In the genomic region with DNA sequence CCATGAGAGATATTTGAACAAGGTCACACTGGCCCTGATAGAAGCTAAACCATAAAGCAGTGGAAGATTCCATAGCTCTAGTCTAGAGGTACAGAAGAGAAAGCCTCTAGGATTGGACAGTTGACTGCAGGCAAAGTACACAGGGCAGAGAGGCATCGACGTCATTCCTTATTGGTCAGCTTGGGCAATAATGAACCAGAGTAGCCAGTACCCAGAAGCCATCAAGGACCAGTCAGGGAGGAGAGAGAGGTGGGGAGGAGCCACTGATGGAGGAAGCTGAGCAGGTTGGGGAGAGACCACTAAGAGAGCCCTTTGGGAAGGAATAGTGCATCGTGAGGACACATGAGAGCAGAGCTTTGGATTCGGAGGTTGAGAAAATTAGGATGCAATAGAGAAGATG, we compare ENCODE assay signal across 32 mouse cellular contexts. TPM values are rescaled to one million over a fixed set of nuclear protein-coding genes. Genes with fewer than 3 reads are reported as not detected.
DNase-seq lines count a peak whose midpoint lies in the region; ATAC-seq lines count a peak whose summit lies in the region.
"Had no signal": no experiment of that assay in that cellular context is flagged by ENCODE, and none has a peak within 500 bp of the region (broad histone marks: within the 10 kb centered on the region; RNA-seq: fewer than 3 reads in every experiment).

No protein-coding gene starts in this region.

- H3K4me3 ChIP-seq in midbrain, embryonic 15.5 days, result no peak overlapping the region
- H3K4me3 ChIP-seq: forebrain, embryonic 10.5 days; forebrain, embryonic 13.5 days; hindbrain, embryonic 12.5 days; hindbrain, embryonic 15.5 days had no signal

- no peak for DNase-seq in cerebellum, postnatal 4 days (ENCODE audit: low spot score in 2 of 2)
- DNase-seq in brain, adult 2 months (ENCODE audit: low read depth, low spot score), result peak; percentile 62
- peak; percentile 25 to 31 for DNase-seq in cerebellum, adult 18-20 months
- DNase-seq in cerebellum, adult 9-10 months, result peak; percentile 65
- DNase-seq in embryo, embryonic 9.5 days (ENCODE audit: extremely low spot score), result no peak
- DNase-seq: adrenal gland, postnatal 36 days; embryo, embryonic 11 days; gastrocnemius, postnatal 10 days; gastrocnemius, postnatal 36 days; heart, adult 11 months; kidney, adult 11 months; kidney, adult 8-10 months had no signal

- WGBS in midbrain, embryonic 15.5 days, result 84% methylated on average over 4 of the region's 4 CpGs

- H3K27me3 ChIP-seq in midbrain, embryonic 15.5 days (replicated peaks), result no peaks in the 10 kb centered on the region
- H3K27me3 ChIP-seq: forebrain, embryonic 13.5 days had no signal

- H3K36me3 ChIP-seq in midbrain, embryonic 15.5 days (replicated peaks), result no peaks in the 10 kb centered on the region
- H3K36me3 ChIP-seq: forebrain, embryonic 10.5 days; hindbrain, embryonic 12.5 days; hindbrain, embryonic 15.5 days had no signal

- no peak overlapping the region for H3K4me2 ChIP-seq in midbrain, embryonic 15.5 days
- H3K4me2 ChIP-seq: forebrain, embryonic 13.5 days; heart, embryonic 11.5 days; hindbrain, embryonic 12.5 days; hindbrain, embryonic 15.5 days had no signal

- 0 out of 2 replicates have a peak, but pooled peaks have one; percentile 14 for ATAC-seq in cerebellum, adult (ENCODE audit: insufficient number of reproducible peaks, low FRiP score, low TSS enrichment)
- ATAC-seq in granulocyte monocyte progenitor cell, adult 5-6 weeks (replicated peaks; ENCODE audit: poor library complexity, severe bottlenecking), result no peak
- no peak for ATAC-seq in midbrain, embryonic 15.5 days (replicated peaks)
- ATAC-seq: CD4-positive, CD25-positive, alpha-beta regulatory T cell, adult 4 months; forebrain, embryonic 13.5 days; forebrain, embryonic 16.5 days had no signal

- no peaks in the 10 kb centered on the region for H3K4me1 ChIP-seq in midbrain, embryonic 15.5 days
- H3K4me1 ChIP-seq: forebrain, embryonic 13.5 days had no signal

- no peaks in the 10 kb centered on the region for H3K9me3 ChIP-seq in midbrain, embryonic 15.5 days
- H3K9me3 ChIP-seq: forebrain, embryonic 10.5 days; forebrain, embryonic 13.5 days; hindbrain, embryonic 12.5 days; hindbrain, embryonic 15.5 days had no signal

- no peak overlapping the region for H3K9ac ChIP-seq in midbrain, embryonic 15.5 days
- H3K9ac ChIP-seq: forebrain, embryonic 13.5 days; hindbrain, embryonic 12.5 days; hindbrain, embryonic 15.5 days had no signal

- no peak overlapping the region for H3K27ac ChIP-seq in midbrain, embryonic 15.5 days
- H3K27ac ChIP-seq: forebrain, embryonic 10.5 days; forebrain, embryonic 13.5 days; hindbrain, embryonic 12.5 days; hindbrain, embryonic 15.5 days had no signal

RNA-seq across cellular contexts. Expression of gene Tbata, which starts 6.0 kb away (rescaled TPM):
- not detected in 2 replicates for total RNA-seq in granulocyte monocyte progenitor cell, adult 5-6 weeks (2014; fragmentation: Nextera tagmentation)
- total RNA-seq in granulocyte monocyte progenitor cell, adult 5-6 weeks (2017), result not detected in 2 replicates
- polyA plus RNA-seq in midbrain, embryonic 15.5 days (2015; fragmentation: Nextera tagmentation; extraction: Ambion mirVana), result not detected in 2 replicates
- total RNA-seq: adrenal gland, adult 18-20 months; adrenal gland, postnatal 36 days; gastrocnemius, adult 18-20 months; gastrocnemius, postnatal 10 days; heart, adult 8-10 months; heart, postnatal 25 days; hematopoietic stem cell, adult 5-6 weeks; MEL had no signal
- polyA plus RNA-seq: C2C12; CD4-positive, CD25-positive, alpha-beta regulatory T cell, adult 4 months; embryonic facial prominence, embryonic 11.5 days; forebrain, embryonic 10.5 days; heart, embryonic 11.5 days; heart, embryonic 14.5 days; intestine, embryonic 14.5 days had no signal

RNA-seq across cellular contexts. Expression of gene Sgpl1, which starts 30.2 kb away (rescaled TPM):
- total RNA-seq in granulocyte monocyte progenitor cell, adult 5-6 weeks (2014; fragmentation: Nextera tagmentation), result 36.8 and 44.5 TPM in 2 replicates
- 29.1 and 48.2 TPM in 2 replicates for total RNA-seq in granulocyte monocyte progenitor cell, adult 5-6 weeks (2017)
- 50.6 and 51.8 TPM in 2 replicates for polyA plus RNA-seq in midbrain, embryonic 15.5 days (2015; fragmentation: Nextera tagmentation; extraction: Ambion mirVana)

Comparison
In these comparisons a context has a peak if more than half of its experiments do, and no peak if none do; other contexts are left out.
1. DNase-seq: peak in brain, adult 2 months (single experiment), cerebellum, adult 18-20 months (2 of 2) and cerebellum, adult 9-10 months (single experiment); none in cerebellum, postnatal 4 days (0 of 2) and embryo, embryonic 9.5 days (single experiment).